Mouse (Mus musculus) thymus, adult 2 months (tissue): ENCODE measurements around the gene Eid3.

ENCODE experiments used
- CTCF ChIP-seq: fragments of 200-500 bp; IDR thresholded peaks from 2 replicates; pipeline ENCODE4 v1.5.1; 2012; ENCODE audit warnings: mild to moderate bottlenecking, control low read depth, low read length, moderate library complexity, borderline replicate concordance; ENCODE audit not compliant: control insufficient read depth, poor library complexity, insufficient read depth; ENCODE audit errors: extremely low read depth
- POLR2A ChIP-seq: fragments of 200-500 bp; IDR thresholded peaks from 2 replicates; pipeline ENCODE4 v1.6.1; 2012; ENCODE audit warnings: mild to moderate bottlenecking, low read length, control low read depth, moderate library complexity; ENCODE audit not compliant: control insufficient read depth, poor library complexity, insufficient read depth; ENCODE audit errors: extremely low read depth

DNA sequence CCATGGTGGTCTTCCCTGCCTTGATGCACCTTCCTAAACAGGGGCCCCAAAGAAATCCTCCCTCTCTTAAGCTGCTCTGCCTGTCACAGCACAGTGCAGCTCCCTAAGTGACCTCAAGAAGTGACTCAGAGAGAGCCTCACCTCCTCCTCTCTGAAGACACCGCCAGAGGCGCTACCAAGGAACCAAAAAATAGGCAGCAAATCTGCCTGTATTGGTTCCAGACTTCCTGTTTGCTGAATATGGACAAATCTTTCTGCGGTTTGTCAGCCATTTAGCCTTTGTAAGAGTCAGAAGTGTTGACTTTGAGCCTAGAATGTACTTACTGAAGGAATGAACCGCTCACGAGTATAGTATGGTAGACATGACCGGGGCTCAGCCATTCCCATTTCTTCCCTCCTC, 47.3 kb downstream of the Eid3 start:
- TF ChIP-seq CTCF (no peak), POLR2A (no peak)
